Mouse (Mus musculus) brain, embryonic 14.5 days (tissue): ENCODE results near the gene Arid5b.

ENCODE experiments used
- CTCF ChIP-seq: fragments of 200-500 bp; IDR thresholded peaks from 2 replicates; pipeline ENCODE4 v1.5.1; 2012; ENCODE audit warnings: inconsistent platforms, mild to moderate bottlenecking, moderate library complexity, borderline replicate concordance; ENCODE audit not compliant: insufficient read depth, insufficient read length; ENCODE audit errors: extremely low read depth
- POLR2A ChIP-seq: fragments of 200-500 bp; IDR thresholded peaks from 2 replicates; pipeline ENCODE4 v1.6.1; 2012; ENCODE audit warnings: mild to moderate bottlenecking, inconsistent platforms, borderline replicate concordance; ENCODE audit not compliant: poor library complexity, insufficient read depth, insufficient read length, severe bottlenecking; ENCODE audit errors: extremely low read depth

GRCm38 (mm10) chr10:68281775-68282106 is 3.2 kb upstream of the Arid5b start:
- no peak for TF ChIP-seq CTCF
- TF ChIP-seq POLR2A = no peak
